ENCODE assay signal across 8 mouse cellular contexts in genomic region chr9:100453944-100454663, GRCm38 (mm10). TPM values are rescaled to one million over a fixed set of nuclear protein-coding genes. Genes with fewer than 3 reads are reported as not detected.
DNase-seq lines count a peak whose midpoint lies in the region; ATAC-seq and TF ChIP-seq lines count a peak whose summit lies in the region.

No protein-coding gene starts in this region.

- no peak for TF ChIP-seq POLR2A in myocyte (IDR thresholded peaks at IDR 0.05; ENCODE audit: insufficient read length, low read depth)

- H3K79me2 ChIP-seq in myocyte (ENCODE audit: control insufficient read depth, insufficient read depth), result no peaks in the 10 kb centered on the region

- peaks cover 20% of the 10 kb centered on the region for H3K4me1 ChIP-seq in heart, embryonic 12.5 days (replicated peaks)
- H3K4me1 ChIP-seq in kidney, embryonic 16.5 days (ENCODE audit: insufficient read depth, low read length), result no peaks in the 10 kb centered on the region; the same call in 1 of the 2 replicates
- H3K4me1 ChIP-seq in liver, embryonic 11.5 days (replicated peaks; ENCODE audit: control insufficient read depth, insufficient read depth, low read length), result no peaks in the 10 kb centered on the region
- no peaks in the 10 kb centered on the region for H3K4me1 ChIP-seq in stomach, embryonic 14.5 days (ENCODE audit: control insufficient read depth, insufficient read depth, low read length)

- H3ac ChIP-seq in myocyte (ENCODE audit: control insufficient read depth, insufficient read length), result no peak overlapping the region

- H3K4me3 ChIP-seq in heart, embryonic 12.5 days, result peak overlapping the region; percentile 47
- peak overlapping the region; percentile 46 for H3K4me3 ChIP-seq in kidney, embryonic 16.5 days (ENCODE audit: low read length)
- peak overlapping the region; percentile 42 for H3K4me3 ChIP-seq in liver, embryonic 11.5 days (ENCODE audit: low read depth, low read length)
- peak overlapping the region; percentile 28 for H3K4me3 ChIP-seq in myocyte
- H3K4me3 ChIP-seq in stomach, embryonic 14.5 days (ENCODE audit: low read depth, low read length), result peak overlapping the region; percentile 39

- H3K27me3 ChIP-seq in heart, embryonic 12.5 days (replicated peaks), result no peaks in the 10 kb centered on the region
- H3K27me3 ChIP-seq in kidney, embryonic 16.5 days (ENCODE audit: insufficient read depth, low read length), result no peaks in the 10 kb centered on the region
- H3K27me3 ChIP-seq in liver, embryonic 11.5 days (replicated peaks; ENCODE audit: control insufficient read depth, insufficient read depth, low read length), result no peaks in the 10 kb centered on the region
- no peaks in the 10 kb centered on the region for H3K27me3 ChIP-seq in myocyte (ENCODE audit: control insufficient read depth, insufficient read depth, insufficient read length)
- H3K27me3 ChIP-seq in stomach, embryonic 14.5 days (ENCODE audit: control insufficient read depth, insufficient read depth, low read length), result no peaks in the 10 kb centered on the region

- ATAC-seq in erythroblast, adult 5-6 weeks (replicated peaks; ENCODE audit: low FRiP score, poor library complexity, severe bottlenecking), result peak; percentile 71
- ATAC-seq in heart, embryonic 12.5 days (ENCODE audit: insufficient number of reproducible peaks, low FRiP score), result 0 out of 2 replicates have a peak, but pooled peaks have one; percentile 29
- ATAC-seq in kidney, embryonic 16.5 days (ENCODE audit: low FRiP score, low TSS enrichment), result peak; percentile 29; the same call in 1 of the 2 replicates
- peak; percentile 58; the same call in 1 of the 2 replicates for ATAC-seq in liver, embryonic 11.5 days (replicated peaks; ENCODE audit: low FRiP score)
- ATAC-seq in stomach, embryonic 14.5 days (ENCODE audit: insufficient number of reproducible peaks, insufficient read depth, low FRiP score, low read depth), result peak; percentile 28; the same call in 1 of the 2 replicates

- peak overlapping the region; percentile 57 for H3K9ac ChIP-seq in heart, embryonic 12.5 days
- H3K9ac ChIP-seq in kidney, embryonic 16.5 days (replicated peaks; ENCODE audit: low read length), result peak overlapping the region; percentile 57
- peak overlapping the region; percentile 46 for H3K9ac ChIP-seq in liver, embryonic 11.5 days (ENCODE audit: low read depth, low read length)
- peak overlapping the region; percentile 45; the same call in 1 of the 2 replicates for H3K9ac ChIP-seq in stomach, embryonic 14.5 days (replicated peaks; ENCODE audit: low read depth, low read length)

- 8% methylated on average over 24 of the region's 25 CpGs for WGBS in heart, embryonic 12.5 days
- 6% methylated on average over 24 of the region's 25 CpGs for WGBS in kidney, embryonic 16.5 days
- WGBS in liver, embryonic 11.5 days, result 6% methylated on average over 25 of the region's 25 CpGs
- WGBS in stomach, embryonic 14.5 days, result 7% methylated on average over 24 of the region's 25 CpGs

- DNase-seq in CD4-positive helper T cell, adult 2 months (ENCODE audit: low read depth, low spot score), result peak; percentile 76
- peak; percentile 89 for DNase-seq in brain, adult 2 months (ENCODE audit: low read depth, low spot score)
- peak; percentile 72 for DNase-seq in liver, embryonic 11.5 days (ENCODE audit: low spot score)

- no peaks in the 10 kb centered on the region for H3K9me3 ChIP-seq in heart, embryonic 12.5 days (replicated peaks)
- no peaks in the 10 kb centered on the region for H3K9me3 ChIP-seq in kidney, embryonic 16.5 days (ENCODE audit: low read length)
- no peaks in the 10 kb centered on the region for H3K9me3 ChIP-seq in liver, embryonic 11.5 days (ENCODE audit: control insufficient read depth, low read length)
- no peaks in the 10 kb centered on the region for H3K9me3 ChIP-seq in stomach, embryonic 14.5 days (ENCODE audit: control insufficient read depth, low read depth, low read length)

- no peak overlapping the region for H3K27ac ChIP-seq in heart, embryonic 12.5 days (ENCODE audit: poor library complexity, severe bottlenecking)
- H3K27ac ChIP-seq in kidney, embryonic 16.5 days (ENCODE audit: low read length), result no peak overlapping the region
- H3K27ac ChIP-seq in liver, embryonic 11.5 days (ENCODE audit: low read depth, low read length), result no peak overlapping the region
- no peak overlapping the region for H3K27ac ChIP-seq in stomach, embryonic 14.5 days (ENCODE audit: low read length)

- no peaks in the 10 kb centered on the region for H3K36me3 ChIP-seq in heart, embryonic 12.5 days
- H3K36me3 ChIP-seq in kidney, embryonic 16.5 days (ENCODE audit: insufficient read depth, low read length), result 0 out of 2 replicates have a peak, but pooled peaks cover 4% of the 10 kb centered on the region
- H3K36me3 ChIP-seq in liver, embryonic 11.5 days (ENCODE audit: control insufficient read depth, insufficient read depth, low read length), result no peaks in the 10 kb centered on the region
- H3K36me3 ChIP-seq in myocyte (ENCODE audit: control insufficient read depth, insufficient read depth), result no peaks in the 10 kb centered on the region
- no peaks in the 10 kb centered on the region for H3K36me3 ChIP-seq in stomach, embryonic 14.5 days (ENCODE audit: control insufficient read depth, insufficient read depth, low read length)

- peak overlapping the region; percentile 82 for H3K4me2 ChIP-seq in heart, embryonic 12.5 days
- H3K4me2 ChIP-seq in kidney, embryonic 16.5 days (replicated peaks; ENCODE audit: low read depth, low read length), result peak overlapping the region; percentile 72
- peak overlapping the region; percentile 77 for H3K4me2 ChIP-seq in liver, embryonic 11.5 days
- peak overlapping the region; percentile 84 for H3K4me2 ChIP-seq in myocyte (ENCODE audit: low read depth)
- peak overlapping the region; percentile 82 for H3K4me2 ChIP-seq in stomach, embryonic 14.5 days (replicated peaks; ENCODE audit: low read depth, low read length)

TF ChIP-seq in myocyte, 11 proteins besides CTCF, POLR2A, EP300 and RAD21:
- no peak for TF ChIP-seq MYOG (IDR thresholded peaks at IDR 0.05; ENCODE audit: control insufficient read depth in 1 of 3, insufficient read depth in 1 of 3, insufficient read length in 2 of 3, low read depth in 2 of 3)
- TF ChIP-seq TCF12 (IDR thresholded peaks at IDR 0.05; ENCODE audit: insufficient read depth, poor library complexity, severe bottlenecking), result no peak
- no peak for TF ChIP-seq SRF (IDR thresholded peaks at IDR 0.05; ENCODE audit: control insufficient read depth, insufficient read length, low read depth)
- TF ChIP-seq MAX (IDR thresholded peaks at IDR 0.05; ENCODE audit: low read depth), result no peak
- peak; percentile 56; the same call in 1 of the 2 replicates for TF ChIP-seq CEBPB (IDR thresholded peaks at IDR 0.05; ENCODE audit: insufficient read depth, poor library complexity, severe bottlenecking)
- TF ChIP-seq MYOD1 (IDR thresholded peaks at IDR 0.05; ENCODE audit: control insufficient read depth in 1 of 3, insufficient read length in 2 of 3, low read depth in 2 of 3), result no peak
- TF ChIP-seq TCF3 (IDR thresholded peaks at IDR 0.05; ENCODE audit: insufficient read length, low read depth), result no peak
- no peak for TF ChIP-seq E2F4 (IDR thresholded peaks at IDR 0.05; ENCODE audit: insufficient read depth)
TF ChIP-seq in myocyte: peak in this region for 1.

RNA-seq across cellular contexts. Expression of gene Il20rb, which starts 32.5 kb away (rescaled TPM):
- total RNA-seq in erythroblast, adult 5-6 weeks (2015; ENCODE audit: low replicate concordance), result 0.63 TPM in 1 of 2 replicates, not detected in the other
- total RNA-seq in erythroblast, adult 5-6 weeks (2017; ENCODE audit: low replicate concordance), result 4.0 TPM in 1 of 2 replicates, not detected in the other
- polyA plus RNA-seq in heart, embryonic 12.5 days (2016; fragmentation: Nextera tagmentation; extraction: Ambion mirVana), result 0.59 and 0.65 TPM in 2 replicates
- 0.75 and 1.1 TPM in 2 replicates for polyA plus RNA-seq in kidney, embryonic 16.5 days (2015; fragmentation: Nextera tagmentation; extraction: Ambion mirVana)
- 0.59 and 0.78 TPM in 2 replicates for polyA plus RNA-seq in liver, embryonic 11.5 days (2014; fragmentation: Nextera tagmentation; extraction: Ambion mirVana)
- polyA plus RNA-seq in myocyte (2012; fragmentation: generic; extraction: Trizol), result 0.40 TPM
- polyA plus RNA-seq in stomach, embryonic 14.5 days (2014; fragmentation: Nextera tagmentation; extraction: Ambion mirVana), result 1.0 and 2.1 TPM in 2 replicates
